Mouse (Mus musculus) adrenal gland, postnatal 10 days (tissue): ENCODE measurements around the gene Cbfb. TPM values are rescaled to one million over a fixed set of nuclear protein-coding genes. Genes with fewer than 3 reads are reported as not detected.
"Not testable (repeated sequence)": the region's sequence is repeated elsewhere in the genome, so short reads cannot be mapped to it uniquely, and the experiment has no call there.

ENCODE experiments used
- DNase-seq: peaks from one replicate; pipeline ENCODE4 v3.0.0; 2021; ENCODE audit warnings: mixed read lengths
- total RNA-seq, 2 experiments: library from RNA; stranded (reverse); gene quantifications; 2 replicates each; pipeline ENCODE4 v1.2.3; 2021

Gene Cbfb
- total RNA-seq, 2 experiments from 2014 or later = 47.2 to 50.2 TPM

DNA sequence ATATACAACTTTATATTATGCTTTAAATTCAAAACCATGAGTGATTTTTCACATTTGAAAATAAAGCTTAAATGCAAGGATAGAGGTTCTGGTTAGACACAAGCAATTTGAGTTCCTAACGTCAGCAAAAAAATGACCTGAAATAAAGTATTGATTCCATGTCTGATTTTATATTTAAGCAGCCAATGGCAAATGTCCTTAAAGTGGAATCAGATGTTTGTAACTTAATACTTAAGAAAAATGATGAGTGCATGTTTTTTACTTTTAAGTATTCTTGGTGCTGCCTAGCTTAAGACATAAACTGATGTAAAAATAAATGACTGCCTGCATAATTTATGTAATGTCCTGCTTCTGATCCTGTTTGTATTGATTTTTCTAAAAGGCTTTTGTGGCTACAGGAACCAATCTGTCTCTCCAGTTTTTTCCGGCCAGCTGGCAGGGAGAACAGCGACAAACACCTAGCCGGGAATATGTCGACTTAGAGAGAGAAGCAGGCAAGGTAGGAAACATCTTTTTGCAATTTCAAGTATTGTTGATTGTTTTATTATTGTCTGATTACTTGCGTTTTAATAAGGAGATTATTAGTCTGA is 7.8 kb downstream of the Cbfb start:
- no peak for DNase-seq

DNA sequence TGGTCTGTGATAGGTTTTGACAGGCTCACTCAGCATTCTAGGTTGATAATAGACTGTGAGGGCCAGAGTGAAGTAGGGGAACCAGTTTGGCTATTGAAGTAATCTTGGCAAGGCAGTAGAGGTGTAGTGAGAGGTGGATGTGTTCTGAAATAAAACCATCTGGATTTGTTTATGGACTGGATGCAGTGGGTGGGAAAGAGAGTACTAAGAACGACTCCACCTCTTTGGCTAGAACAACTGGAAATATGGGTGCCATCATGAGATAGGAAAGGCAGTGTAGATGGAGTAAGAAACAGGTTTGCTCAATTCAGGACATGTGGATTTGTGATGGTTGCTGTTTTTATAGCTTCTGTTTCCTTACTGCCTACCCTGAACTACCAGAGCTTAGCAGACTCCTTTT is 11.7 kb downstream of the Cbfb start:
- DNase-seq = no peak

DNA sequence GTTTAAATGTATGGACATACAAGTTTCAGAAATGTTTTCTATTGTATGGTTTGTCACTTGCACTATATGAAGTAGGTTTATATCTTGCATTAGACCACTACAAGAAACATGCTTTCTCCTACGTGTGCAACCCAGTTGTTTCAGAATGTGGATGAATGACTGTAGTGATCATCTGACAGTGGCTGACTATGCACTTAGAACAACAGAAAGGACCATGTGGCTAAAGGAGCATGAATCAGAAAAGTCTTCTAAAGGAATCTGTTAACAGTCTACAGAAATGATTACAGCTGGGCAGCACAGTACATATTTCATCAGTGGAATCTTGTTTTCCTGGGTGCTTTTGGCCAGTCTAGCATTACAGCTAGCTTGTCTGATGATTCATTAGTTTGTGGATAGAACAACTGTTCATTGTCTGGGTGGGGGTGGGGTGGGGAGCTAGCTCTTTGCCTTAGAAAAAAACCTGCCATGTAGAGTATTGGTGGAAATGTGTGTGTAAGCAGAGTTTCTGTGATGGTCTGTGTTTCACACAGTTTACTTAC is 16.1 kb downstream of the Cbfb start:
- DNase-seq = no peak

GRCm38 (mm10) chr8:105192182-105192581 is 21.7 kb downstream of the Cbfb start:
- no peak for DNase-seq

DNA sequence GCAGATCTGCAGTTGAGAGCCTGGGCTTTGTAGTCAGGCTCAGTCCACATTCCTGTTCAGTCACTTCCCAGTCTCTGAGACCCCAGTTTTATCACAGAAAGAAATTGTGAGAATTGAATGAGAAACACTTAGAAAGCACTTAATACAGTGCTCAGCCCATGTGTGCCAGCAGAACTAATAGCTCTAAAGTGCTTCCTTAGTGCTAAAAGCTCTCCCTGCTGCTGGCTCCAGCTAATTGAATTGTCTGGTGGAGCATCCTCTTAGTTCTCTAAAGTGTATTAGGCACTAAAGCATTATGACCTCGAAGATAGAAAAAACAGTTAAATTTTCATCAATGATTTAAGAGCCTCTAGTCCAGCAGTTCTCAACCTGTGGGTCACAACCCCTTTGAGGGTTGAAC is 35.3 kb downstream of the Cbfb start:
- DNase-seq = no peak

DNA sequence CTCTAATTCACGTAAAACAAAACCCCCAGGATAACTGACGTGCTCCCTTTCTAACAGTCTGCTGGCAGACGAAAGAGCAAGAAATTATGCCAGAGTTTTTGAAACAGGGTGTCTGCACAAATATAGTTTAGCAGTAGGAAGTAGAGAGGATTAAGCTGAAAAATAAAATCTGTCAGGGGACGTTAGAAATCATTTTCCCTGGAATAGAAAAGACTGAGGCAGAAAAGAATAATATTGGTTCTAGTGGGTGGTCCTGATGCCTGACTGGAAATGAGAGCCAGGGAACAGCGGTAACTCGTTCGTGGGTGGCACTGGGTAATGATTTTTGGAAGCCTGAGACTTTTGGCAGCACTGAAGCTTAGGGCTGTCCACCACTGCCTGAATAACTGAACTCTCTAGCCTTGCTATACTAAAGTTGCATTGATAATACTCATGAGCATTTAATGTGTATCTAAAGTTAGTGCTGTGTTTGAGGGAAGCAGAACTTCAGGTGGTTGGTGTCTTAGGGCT is 36.3 kb downstream of the Cbfb start:
- DNase-seq = no peak

GRCm38 (mm10) chr8:105207675-105208273 is 37.3 kb downstream of the Cbfb start:
- no peak for DNase-seq

DNA sequence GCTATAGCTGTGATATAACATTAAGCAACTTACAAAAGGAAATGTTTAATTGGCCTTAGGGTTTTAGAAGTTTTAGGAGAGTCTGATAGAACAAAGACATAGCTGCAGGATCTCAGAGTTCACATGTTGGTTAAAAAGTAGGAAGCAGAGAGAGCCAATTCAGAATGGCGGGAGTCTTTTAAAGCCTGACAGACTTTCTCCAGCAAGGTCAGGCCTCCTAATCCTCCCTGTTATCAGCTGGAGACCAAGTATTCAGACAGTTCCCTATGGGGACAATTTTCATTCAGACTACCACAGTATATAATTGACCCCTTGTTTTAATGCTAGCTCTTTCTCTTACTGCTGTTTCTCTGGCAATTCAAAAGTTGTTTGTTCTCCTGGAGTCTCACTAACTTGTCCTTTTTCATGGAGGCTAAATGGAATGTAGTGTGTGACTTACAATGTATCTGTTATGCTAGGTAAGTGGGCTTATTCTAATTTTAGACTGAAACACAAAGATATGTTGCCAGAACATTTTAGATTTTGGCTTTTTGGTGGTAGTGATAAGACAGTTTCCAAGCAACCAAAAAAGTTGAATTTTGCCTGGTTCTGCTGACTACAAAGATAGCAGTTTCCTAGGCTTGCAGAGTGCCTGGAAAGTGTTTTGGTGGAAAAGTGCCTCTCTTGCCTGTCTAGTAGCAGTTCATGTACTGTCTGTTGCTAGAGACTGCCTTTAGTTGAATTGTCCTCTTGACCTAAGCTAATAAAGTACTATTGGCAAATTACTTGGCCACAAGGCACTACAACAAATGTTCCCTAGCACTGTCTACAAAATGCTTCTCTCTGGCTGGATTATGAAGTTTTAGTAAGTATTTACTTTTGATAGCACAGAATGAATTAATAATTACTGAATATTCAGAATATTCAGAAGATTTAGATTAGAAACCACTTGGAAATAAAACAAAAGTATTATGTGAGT is 39.0 kb downstream of the Cbfb start:
- no peak for DNase-seq

- DNase-seq = no peak
These were observed 43.6 kb downstream of the Cbfb start for GRCm38 (mm10) chr8:105214104-105214503.

GRCm38 (mm10) chr8:105217926-105218522 is 47.5 kb downstream of the Cbfb start:
- DNase-seq = peak; percentile 4

- peak; percentile 9 for DNase-seq
These were observed 53.4 kb downstream of the Cbfb start for GRCm38 (mm10) chr8:105223850-105224249.

GRCm38 (mm10) chr8:105224413-105225271 is 54.2 kb downstream of the Cbfb start, which contains the start of gene D230025D16Rik:
Gene D230025D16Rik (plus strand): TSS chr8:105225145.
- peak; percentile 98 for DNase-seq

GRCm38 (mm10) chr8:105225272-105225593 is 54.8 kb downstream of the Cbfb start:
- no peak for DNase-seq

DNA sequence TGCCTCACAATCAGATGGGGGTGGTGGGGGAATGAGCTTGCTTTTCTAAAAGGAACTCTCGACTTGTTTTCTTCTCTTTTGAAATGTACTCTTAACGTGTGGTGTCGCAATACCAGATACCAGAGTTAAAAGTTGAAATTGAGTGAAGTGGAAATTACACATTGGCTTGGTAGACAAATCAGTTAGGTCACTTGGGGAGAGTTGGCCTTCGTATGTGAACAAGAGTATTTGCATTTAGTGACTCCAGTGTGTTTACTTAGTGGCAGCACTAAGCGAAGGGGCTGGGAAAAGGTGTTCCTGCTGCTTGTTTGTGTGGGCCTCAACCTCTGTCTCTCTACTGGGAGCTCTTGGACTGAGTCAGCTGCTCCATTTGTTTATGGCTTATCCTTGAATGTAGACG is 55.4 kb downstream of the Cbfb start:
- DNase-seq = peak; percentile 23

- no peak for DNase-seq
These were observed 61.2 kb downstream of the Cbfb start for GRCm38 (mm10) chr8:105231503-105232320.

- not testable (repeated sequence) for DNase-seq
These were observed 61.8 kb downstream of the Cbfb start for GRCm38 (mm10) chr8:105232321-105232693.

DNA sequence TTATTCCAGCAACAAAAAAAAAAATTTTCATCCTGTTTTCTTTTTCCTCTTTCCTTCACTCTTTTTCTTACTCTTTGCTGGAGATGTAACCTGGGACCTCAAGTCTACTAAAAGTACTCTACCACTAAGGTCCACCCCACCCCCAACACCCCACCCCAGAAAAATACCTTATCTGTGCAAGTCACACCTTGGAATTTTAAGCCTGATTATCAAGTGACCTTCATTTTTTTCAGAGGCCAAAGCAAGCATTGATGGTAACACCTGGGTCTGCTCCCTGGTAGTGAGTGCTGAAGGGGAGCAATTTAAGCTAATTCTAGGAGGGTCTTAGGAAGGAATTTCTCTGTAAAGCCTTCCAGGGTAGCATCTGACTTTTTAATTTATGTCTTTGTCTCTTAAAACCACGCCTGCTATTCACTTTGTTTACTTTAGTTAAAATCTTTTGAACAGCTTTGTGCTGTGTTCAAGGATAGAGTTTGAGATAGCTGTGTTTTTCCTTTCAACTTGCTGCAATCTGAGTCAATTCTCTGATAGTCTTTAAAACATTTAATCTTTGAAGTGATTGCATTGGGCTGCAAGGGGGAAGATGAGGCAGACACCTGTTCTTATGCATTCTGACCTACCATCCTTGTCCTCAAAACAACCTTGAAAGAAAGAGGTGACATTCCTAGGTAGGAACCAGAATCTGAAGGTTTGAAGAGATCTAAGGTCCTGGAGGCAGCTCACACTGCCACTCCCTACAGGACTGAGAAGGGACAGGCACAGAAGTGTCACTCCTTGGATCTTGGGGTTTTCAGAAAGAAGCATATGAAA is 62.9 kb downstream of the Cbfb start:
- DNase-seq = no peak

DNA sequence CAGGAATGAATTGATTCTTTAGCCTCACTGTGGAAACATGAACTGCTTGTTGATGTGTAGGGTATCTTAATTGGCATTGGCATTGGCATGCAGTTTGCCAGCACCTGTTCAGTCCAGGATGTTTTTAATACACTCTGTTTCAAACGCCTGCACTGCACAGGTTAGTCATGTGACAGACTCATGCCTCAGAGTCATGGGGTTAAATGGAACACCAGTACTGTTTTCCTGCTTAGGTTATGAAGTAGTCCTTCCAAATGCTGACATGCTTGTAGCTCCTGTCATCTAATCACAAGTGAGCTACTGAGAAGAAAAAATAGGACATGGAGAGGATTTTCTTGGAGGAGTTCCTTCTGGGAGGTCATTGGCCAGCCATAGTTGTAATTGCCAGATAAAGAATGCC is 64.7 kb downstream of the Cbfb start:
- no peak for DNase-seq

DNA sequence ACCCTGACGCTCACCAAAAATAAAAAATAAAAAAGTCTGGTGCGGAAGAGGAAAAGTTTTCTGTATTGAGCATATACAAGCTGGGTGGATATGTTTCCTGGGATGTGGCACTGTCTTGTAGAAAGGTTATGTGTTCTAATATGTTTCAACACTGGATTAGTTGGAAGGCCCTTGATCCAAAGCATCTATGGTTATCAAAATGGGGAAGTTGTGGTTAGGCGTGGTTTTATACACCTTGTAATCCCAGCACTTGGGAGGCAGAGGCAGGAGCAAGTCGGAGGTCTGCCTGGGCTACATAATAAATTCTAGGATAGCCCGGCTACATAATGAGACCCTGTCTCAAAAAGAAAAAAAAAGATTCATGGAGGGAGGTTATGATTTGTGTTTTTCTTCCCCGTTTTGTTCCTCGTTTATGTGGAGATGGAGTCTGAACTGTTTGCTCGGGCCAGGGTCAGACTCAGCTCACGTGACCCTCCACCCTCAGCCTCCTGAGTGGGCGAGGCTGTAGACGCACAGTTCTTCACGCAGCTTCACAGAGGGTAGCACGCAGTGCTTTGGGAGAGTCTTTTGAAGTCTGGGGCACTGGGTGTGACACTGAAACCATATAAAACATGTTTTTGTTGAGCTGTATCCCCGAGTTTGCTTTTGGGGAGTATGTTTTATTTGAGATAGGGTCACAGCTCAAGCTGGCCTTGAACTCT is 67.1 kb downstream of the Cbfb start:
- no peak for DNase-seq
